Mouse (Mus musculus): ENCODE data around the gene Fkbp7.
A peak's percentile ranks its signal among the peaks of the same experiment; 100 is the strongest.

Gene Fkbp7

DNA sequence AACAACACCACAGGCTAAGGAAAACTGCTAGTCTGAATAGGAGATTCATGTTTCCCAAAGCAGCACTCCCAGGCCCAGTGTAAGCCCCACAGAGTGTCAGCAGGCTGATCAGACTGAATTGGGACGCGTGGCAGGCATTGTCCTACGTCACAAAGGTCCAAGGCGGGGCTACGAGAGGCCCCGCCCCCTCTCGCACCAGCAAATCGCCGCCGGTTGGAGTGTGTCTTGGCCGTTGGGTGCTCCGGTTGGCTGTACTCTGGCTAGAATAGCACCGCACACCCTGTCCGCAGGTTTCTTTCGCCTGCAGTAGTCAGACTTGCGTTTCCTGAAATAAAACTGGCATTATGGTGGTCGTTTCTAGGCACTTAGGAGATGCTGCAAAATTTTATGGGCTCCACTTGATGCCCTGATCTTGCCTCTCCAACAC, at the start of gene Fkbp7:
Gene Fkbp7 (minus strand): TSS at position 151 of the 427 bp plus-strand sequence.
- DNase-seq (ENCODE audit: extremely low spot score) = peak; percentile 95

GRCm38 (mm10) chr2:76719650-76720049, 46.7 kb upstream of the Fkbp7 start:
- DNase-seq (ENCODE audit: extremely low spot score) = no peak

- no peak for DNase-seq (ENCODE audit: extremely low spot score)
Observed at GRCm38 (mm10) chr2:76714984-76715383, 42.1 kb upstream of the Fkbp7 start.

- no peak for DNase-seq (ENCODE audit: extremely low spot score)
Observed at GRCm38 (mm10) chr2:76708512-76708911, 35.6 kb upstream of the Fkbp7 start.

- DNase-seq (ENCODE audit: extremely low spot score) = no peak
Observed at GRCm38 (mm10) chr2:76705655-76706054, 32.7 kb upstream of the Fkbp7 start.

DNA sequence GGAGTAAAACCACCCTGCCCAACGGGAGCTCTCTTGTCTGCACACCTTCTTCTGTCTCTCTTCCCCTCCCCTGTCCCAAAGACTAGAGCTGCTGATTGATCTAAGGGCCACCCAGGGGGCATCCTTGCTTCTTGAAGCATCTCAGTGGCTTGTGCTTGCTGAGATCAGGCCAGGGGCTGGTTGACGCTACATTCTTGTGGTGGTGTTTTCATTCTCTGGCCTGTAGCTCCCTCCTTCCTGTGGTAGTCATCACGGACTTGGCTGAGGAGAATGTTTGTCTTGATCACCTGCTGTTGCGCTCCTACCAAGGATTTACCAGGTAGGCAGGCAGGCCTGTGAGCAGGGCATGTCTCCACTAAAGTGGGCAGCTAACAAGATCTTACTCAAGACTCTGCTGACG, 29.8 kb upstream of the Fkbp7 start:
- no peak for DNase-seq (ENCODE audit: extremely low spot score)

DNA sequence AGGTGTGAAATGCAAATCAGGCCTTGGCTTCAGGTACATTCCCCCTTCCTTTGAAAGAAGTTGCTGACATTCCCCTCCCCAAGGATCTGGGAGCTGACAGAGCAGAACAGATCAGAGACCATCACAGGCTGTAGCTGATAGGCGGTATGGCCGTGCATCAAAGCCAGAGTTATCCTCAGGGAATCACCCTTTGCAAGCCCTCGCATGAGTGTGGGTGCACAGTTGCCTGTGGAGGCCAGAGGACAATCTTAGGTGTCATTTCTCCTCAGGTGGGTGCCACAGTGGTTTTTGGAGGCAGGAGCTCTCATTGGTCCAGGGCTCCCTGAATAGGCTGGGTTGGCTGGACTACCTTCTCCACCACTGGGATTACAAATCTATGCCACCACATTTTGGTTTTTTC, 29.3 kb upstream of the Fkbp7 start:
- no peak for DNase-seq (ENCODE audit: extremely low spot score)

DNA sequence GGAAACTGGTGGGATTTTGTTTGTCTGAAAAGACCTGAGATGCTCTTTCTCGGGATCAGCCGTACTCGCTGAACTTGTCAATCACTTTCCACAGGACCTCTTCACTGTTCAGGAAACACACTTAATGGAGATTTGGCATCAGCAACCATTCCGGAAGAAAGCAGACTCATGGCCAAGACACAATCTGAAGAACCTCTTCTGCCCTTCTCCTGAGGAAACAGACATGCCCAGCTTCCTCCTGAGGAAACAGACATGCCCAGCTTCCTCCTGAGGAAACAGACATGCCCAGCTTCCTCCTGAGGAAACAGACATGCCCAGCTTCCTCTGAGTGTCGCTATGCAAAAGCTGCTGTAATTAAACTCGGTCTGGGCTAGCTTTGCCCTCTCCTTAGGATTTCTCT, 22.4 kb upstream of the Fkbp7 start:
- no peak for DNase-seq (ENCODE audit: extremely low spot score)

GRCm38 (mm10) chr2:76693765-76694164, 20.8 kb upstream of the Fkbp7 start:
- DNase-seq (ENCODE audit: extremely low spot score) = no peak

DNA sequence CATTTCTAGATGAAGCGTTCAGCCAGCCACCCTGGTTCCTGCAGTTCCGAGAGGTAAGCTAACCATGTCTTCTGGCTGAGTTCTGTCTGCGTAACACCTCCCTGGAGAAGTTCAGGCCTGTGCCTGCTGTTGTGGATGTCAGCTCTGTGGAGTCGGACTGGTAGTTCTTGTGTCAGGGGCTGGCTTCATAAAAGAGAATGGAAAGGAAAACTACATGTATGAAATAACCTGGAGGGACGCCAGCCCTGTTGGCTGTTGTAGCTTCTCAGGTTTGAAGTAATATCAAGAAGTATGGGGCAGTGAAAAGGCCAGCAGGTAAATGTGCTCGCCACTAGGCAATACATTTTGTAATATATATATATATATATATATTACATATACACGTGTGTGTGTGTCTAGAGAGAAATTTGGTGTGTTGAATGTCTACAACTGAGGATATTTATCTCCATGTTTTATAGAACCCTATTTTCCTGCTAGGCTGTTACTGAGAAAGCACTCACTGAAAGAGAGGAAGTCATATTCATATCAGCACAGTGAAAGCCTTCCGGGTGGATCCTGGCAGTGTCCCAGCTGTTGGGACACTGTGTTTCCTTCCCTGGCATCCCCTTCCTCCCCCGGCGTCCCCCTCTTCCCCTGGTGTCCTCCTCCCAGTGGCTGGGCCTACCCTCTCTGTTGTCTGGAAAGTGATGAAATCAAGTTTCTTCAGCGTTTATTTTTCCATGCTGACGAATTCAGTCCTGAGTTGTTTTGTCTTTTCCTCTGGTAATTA, 17.7 kb upstream of the Fkbp7 start:
- no peak for DNase-seq (ENCODE audit: extremely low spot score)

DNA sequence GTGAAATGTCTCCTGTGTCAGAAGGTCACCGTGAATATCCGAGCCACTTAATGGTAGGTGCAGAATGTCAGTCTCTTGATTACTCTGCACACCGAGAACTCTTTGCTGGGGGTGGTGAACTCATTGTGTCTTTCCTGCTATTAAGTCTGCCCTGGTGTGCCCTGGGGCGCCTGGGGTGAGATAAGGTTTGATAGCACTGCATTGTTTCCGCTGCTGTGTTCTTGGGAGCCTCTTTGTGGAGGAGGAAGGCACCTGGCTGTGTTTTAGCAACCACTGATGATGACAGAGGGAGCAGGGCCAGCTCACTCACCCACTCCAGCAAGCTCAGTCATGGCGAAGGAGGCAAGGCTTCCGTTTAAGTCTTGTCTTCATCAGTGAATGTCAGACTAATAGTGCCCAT, 15.2 kb upstream of the Fkbp7 start:
- DNase-seq (ENCODE audit: extremely low spot score) = no peak

DNA sequence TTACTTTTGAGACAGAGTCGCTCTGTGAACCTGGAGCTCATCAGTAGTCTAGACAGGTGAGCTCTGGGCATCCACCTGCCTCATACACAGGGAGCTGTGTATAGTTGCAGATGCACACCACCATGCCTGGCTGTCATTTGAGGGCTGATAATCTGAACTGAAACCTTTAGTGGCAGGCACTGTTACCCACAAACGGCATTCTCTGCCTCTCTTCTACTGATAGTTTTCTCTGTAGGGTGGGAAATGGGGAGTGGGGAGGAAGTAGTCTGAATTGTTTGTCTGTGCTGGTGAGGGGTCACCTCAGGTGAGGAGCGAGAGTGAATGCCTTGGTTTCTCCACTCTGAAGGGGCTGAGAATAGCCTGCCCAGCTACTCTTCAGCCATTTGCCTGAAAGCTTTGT, 14.7 kb upstream of the Fkbp7 start:
- no peak for DNase-seq (ENCODE audit: extremely low spot score)

- DNase-seq (ENCODE audit: extremely low spot score) = no peak
Observed at GRCm38 (mm10) chr2:76686986-76687385, 14.1 kb upstream of the Fkbp7 start.

GRCm38 (mm10) chr2:76682301-76682700, 9.4 kb upstream of the Fkbp7 start:
- no peak for DNase-seq (ENCODE audit: extremely low spot score)

GRCm38 (mm10) chr2:76676401-76677226, 3.7 kb upstream of the Fkbp7 start:
- DNase-seq (ENCODE audit: extremely low spot score) = no peak

- DNase-seq (ENCODE audit: extremely low spot score) = no peak
Observed at GRCm38 (mm10) chr2:76675949-76676348, 3.0 kb upstream of the Fkbp7 start.

- peak; percentile 68 for DNase-seq (ENCODE audit: extremely low spot score)
Observed at GRCm38 (mm10) chr2:76675451-76675850, 2.5 kb upstream of the Fkbp7 start.

DNA sequence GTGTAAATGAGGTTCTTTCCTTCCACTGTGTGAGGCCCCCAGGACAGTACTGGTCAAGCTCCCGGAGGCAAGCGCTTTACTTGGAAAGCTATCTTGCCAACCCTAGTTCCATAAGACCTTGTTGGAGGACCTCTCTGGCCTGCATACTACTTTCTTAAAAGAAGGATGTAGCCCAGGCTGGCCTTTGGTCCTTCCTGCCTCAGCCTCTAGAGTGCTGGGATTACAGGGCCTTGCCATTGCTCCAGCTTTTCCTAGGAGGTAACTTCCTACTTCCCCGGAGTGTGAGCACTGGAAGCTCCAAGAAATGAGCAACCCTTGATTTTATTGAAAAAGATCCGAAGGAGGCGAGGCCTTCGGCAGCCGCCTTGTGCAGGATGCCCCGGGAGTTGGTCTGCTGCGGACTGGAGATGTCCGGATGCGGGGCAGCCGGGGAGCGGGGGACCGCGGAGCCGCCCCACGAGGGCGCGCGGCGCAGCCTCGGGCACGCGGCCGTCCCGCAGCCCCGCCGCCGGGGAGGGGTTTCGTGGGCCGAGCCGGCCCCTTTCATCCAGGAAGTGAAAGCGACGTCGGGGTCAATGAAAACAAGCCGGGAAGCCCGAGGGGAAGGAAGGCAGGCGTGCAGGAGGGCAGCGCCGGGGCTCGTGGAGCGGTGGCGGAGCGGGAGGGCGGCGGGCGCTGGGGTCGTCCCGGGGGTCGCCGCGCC, 2.0 kb upstream of the Fkbp7 start, which contains the start of gene Plekha3:
Gene Plekha3 (plus strand): TSS at position 557 of the 703 bp plus-strand sequence.
- DNase-seq (ENCODE audit: extremely low spot score) = peak; percentile 86

GRCm38 (mm10) chr2:76673472-76674081, 661 bp upstream of the Fkbp7 start:
- peak; percentile 58 for DNase-seq (ENCODE audit: extremely low spot score)

GRCm38 (mm10) chr2:76672134-76672745, 676 bp downstream of the Fkbp7 start:
- peak; percentile 12 for DNase-seq (ENCODE audit: extremely low spot score)

- no peak for DNase-seq (ENCODE audit: extremely low spot score)
Observed at GRCm38 (mm10) chr2:76671641-76672040, 1.3 kb downstream of the Fkbp7 start.

Data from embryo, embryonic 9.5 days (tissue).